Mouse (Mus musculus): ENCODE measurements at regions not wholly inside any gene's neighbourhood (a gene's known extent, or its start where the extent isn't known, plus 50 kb on each side); places are given as distances from the start of the nearest gene placed in this dataset.

GRCm38 (mm10) chr13:5714793-5715192 is 146.5 kb upstream of the Klf6 start:
- no peak for DNase-seq (ENCODE audit: low read depth in 1 of 2, low spot score in 2 of 2)
- Histone ChIP-seq H3K27ac (ENCODE audit: insufficient read depth, low read length) (no peak overlapping the region), H3K4me3 (ENCODE audit: extremely low read depth, insufficient read depth, insufficient read length) (no peak overlapping the region), H3K36me3 (ENCODE audit: control insufficient read depth, insufficient read depth, low read length) (no peaks in the 10 kb centered on the region), H3K27me3 (ENCODE audit: control insufficient read depth, insufficient read depth, low read length) (no peaks in the 10 kb centered on the region), H3K4me1 (ENCODE audit: control insufficient read depth, insufficient read depth, insufficient read length) (peaks cover 9% of the 10 kb centered on the region; the same call in 1 of the 2 replicates)
- TF ChIP-seq POLR2A (IDR thresholded peaks at IDR 0.05; ENCODE audit: low read depth, low read length): no peak

- TF ChIP-seq POLR2A (IDR thresholded peaks at IDR 0.05; ENCODE audit: low read depth, low read length): no peak
- no peak for TF ChIP-seq CTCF (IDR thresholded peaks at IDR 0.05; ENCODE audit: extremely low read depth, insufficient read depth, insufficient read length, insufficient replicate concordance)
- peaks cover 9% of the 10 kb centered on the region; the same call in 1 of the 2 replicates for H3K4me1 ChIP-seq (ENCODE audit: control insufficient read depth, insufficient read depth, insufficient read length)
- no peak overlapping the region for H3K27ac ChIP-seq (ENCODE audit: insufficient read depth, low read length)
- WGBS: 78% methylated on average over 3 of the region's 3 CpGs
- H3K27me3 ChIP-seq (ENCODE audit: control insufficient read depth, insufficient read depth, low read length): no peaks in the 10 kb centered on the region
- DNase-seq (ENCODE audit: low read depth in 1 of 2, low spot score in 2 of 2): no peak
- no peaks in the 10 kb centered on the region for H3K36me3 ChIP-seq (ENCODE audit: control insufficient read depth, insufficient read depth, low read length)
- no peak overlapping the region for H3K4me3 ChIP-seq (ENCODE audit: extremely low read depth, insufficient read depth, insufficient read length)
Observed at GRCm38 (mm10) chr13:5716749-5717148, 144.5 kb upstream of the Klf6 start.

GRCm38 (mm10) chr13:5723319-5723718 is 138.0 kb upstream of the Klf6 start:
- Histone ChIP-seq H3K4me1 (ENCODE audit: control insufficient read depth, insufficient read depth, insufficient read length) (no peaks in the 10 kb centered on the region), H3K27ac (ENCODE audit: insufficient read depth, low read length) (no peak overlapping the region), H3K36me3 (ENCODE audit: control insufficient read depth, insufficient read depth, low read length) (no peaks in the 10 kb centered on the region), H3K27me3 (ENCODE audit: control insufficient read depth, insufficient read depth, low read length) (no peaks in the 10 kb centered on the region), H3K4me3 (ENCODE audit: extremely low read depth, insufficient read depth, insufficient read length) (no peak overlapping the region)
- no peak for DNase-seq (ENCODE audit: low read depth in 1 of 2, low spot score in 2 of 2)
- TF ChIP-seq POLR2A (IDR thresholded peaks at IDR 0.05; ENCODE audit: low read depth, low read length) (no peak), CTCF (IDR thresholded peaks at IDR 0.05; ENCODE audit: extremely low read depth, insufficient read depth, insufficient read length, insufficient replicate concordance) (no peak)
- 88% methylated on average over 2 of the region's 2 CpGs for WGBS

- TF ChIP-seq CTCF (IDR thresholded peaks at IDR 0.05; ENCODE audit: extremely low read depth, insufficient read depth, insufficient read length, insufficient replicate concordance): no peak
- TF ChIP-seq POLR2A (IDR thresholded peaks at IDR 0.05; ENCODE audit: low read depth, low read length): no peak
- DNase-seq (ENCODE audit: low read depth in 1 of 2, low spot score in 2 of 2): no peak
- WGBS: 89% methylated on average over 1 of the region's 1 CpGs
Observed at GRCm38 (mm10) chr13:5724364-5724763, 136.9 kb upstream of the Klf6 start.

GRCm38 (mm10) chr13:5725984-5726383 is 135.3 kb upstream of the Klf6 start:
- 65% methylated on average over 4 of the region's 4 CpGs for WGBS
- H3K27me3 ChIP-seq (ENCODE audit: control insufficient read depth, insufficient read depth, low read length): no peaks in the 10 kb centered on the region
- no peak for DNase-seq (ENCODE audit: low read depth in 1 of 2, low spot score in 2 of 2)

More at GRCm38 (mm10) chr13:5724364-5724763, 136.9 kb upstream of the Klf6 start:
- Histone ChIP-seq H3K27me3 (ENCODE audit: control insufficient read depth, insufficient read depth, low read length) (no peaks in the 10 kb centered on the region), H3K36me3 (ENCODE audit: control insufficient read depth, insufficient read depth, low read length) (no peaks in the 10 kb centered on the region), H3K4me3 (ENCODE audit: extremely low read depth, insufficient read depth, insufficient read length) (no peak overlapping the region), H3K27ac (ENCODE audit: insufficient read depth, low read length) (no peak overlapping the region), H3K4me1 (ENCODE audit: control insufficient read depth, insufficient read depth, insufficient read length) (no peaks in the 10 kb centered on the region)

GRCm38 (mm10) chr13:5726446-5726845 is 134.8 kb upstream of the Klf6 start:
- TF ChIP-seq CTCF (IDR thresholded peaks at IDR 0.05; ENCODE audit: extremely low read depth, insufficient read depth, insufficient read length, insufficient replicate concordance) (no peak), POLR2A (IDR thresholded peaks at IDR 0.05; ENCODE audit: low read depth, low read length) (no peak)
- WGBS: 97% methylated on average over 1 of the region's 1 CpGs
- Histone ChIP-seq H3K27ac (ENCODE audit: insufficient read depth, low read length) (no peak overlapping the region), H3K36me3 (ENCODE audit: control insufficient read depth, insufficient read depth, low read length) (no peaks in the 10 kb centered on the region), H3K4me1 (ENCODE audit: control insufficient read depth, insufficient read depth, insufficient read length) (no peaks in the 10 kb centered on the region), H3K4me3 (ENCODE audit: extremely low read depth, insufficient read depth, insufficient read length) (no peak overlapping the region), H3K27me3 (ENCODE audit: control insufficient read depth, insufficient read depth, low read length) (no peaks in the 10 kb centered on the region)
- DNase-seq (ENCODE audit: low read depth in 1 of 2, low spot score in 2 of 2): no peak

More at GRCm38 (mm10) chr13:5725984-5726383, 135.3 kb upstream of the Klf6 start:
- Histone ChIP-seq H3K4me1 (ENCODE audit: control insufficient read depth, insufficient read depth, insufficient read length) (no peaks in the 10 kb centered on the region), H3K4me3 (ENCODE audit: extremely low read depth, insufficient read depth, insufficient read length) (no peak overlapping the region), H3K27ac (ENCODE audit: insufficient read depth, low read length) (no peak overlapping the region), H3K36me3 (ENCODE audit: control insufficient read depth, insufficient read depth, low read length) (no peaks in the 10 kb centered on the region)
- TF ChIP-seq POLR2A (IDR thresholded peaks at IDR 0.05; ENCODE audit: low read depth, low read length) (no peak), CTCF (IDR thresholded peaks at IDR 0.05; ENCODE audit: extremely low read depth, insufficient read depth, insufficient read length, insufficient replicate concordance) (no peak)

- no peak for DNase-seq (ENCODE audit: low read depth in 1 of 2, low spot score in 2 of 2)
- no peak overlapping the region for H3K27ac ChIP-seq (ENCODE audit: insufficient read depth, low read length)
Observed at GRCm38 (mm10) chr13:5728172-5728571, 133.1 kb upstream of the Klf6 start.

More at GRCm38 (mm10) chr13:5728172-5728571, 133.1 kb upstream of the Klf6 start:
- WGBS: 97% methylated on average over 2 of the region's 2 CpGs
- H3K36me3 ChIP-seq (ENCODE audit: control insufficient read depth, insufficient read depth, low read length): no peaks in the 10 kb centered on the region
- H3K27me3 ChIP-seq (ENCODE audit: control insufficient read depth, insufficient read depth, low read length): no peaks in the 10 kb centered on the region
- H3K4me1 ChIP-seq (ENCODE audit: control insufficient read depth, insufficient read depth, insufficient read length): no peaks in the 10 kb centered on the region
- TF ChIP-seq CTCF (IDR thresholded peaks at IDR 0.05; ENCODE audit: extremely low read depth, insufficient read depth, insufficient read length, insufficient replicate concordance) (no peak), POLR2A (IDR thresholded peaks at IDR 0.05; ENCODE audit: low read depth, low read length) (no peak)
- H3K4me3 ChIP-seq (ENCODE audit: extremely low read depth, insufficient read depth, insufficient read length): no peak overlapping the region
